Mouse (Mus musculus) heart, postnatal 25 days (tissue): ENCODE measurements at regions not wholly inside any gene's neighbourhood (a gene's known extent, or its start where the extent isn't known, plus 50 kb on each side); places are given as distances from the start of the nearest gene placed in this dataset.

Experiments used
- DNase-seq: peaks from one replicate; pipeline ENCODE4 v3.0.0; 2022; ENCODE audit warnings: low spot score
- intact Hi-C: fragments of 180-260 bp; cut with DNase I; formaldehyde crosslinking; loops from one replicate; pipeline ENCODE4 v1.15.1; 2025

GRCm38 (mm10) chrX:11745911-11746310, 414.2 kb downstream of the Bcor start:
- DNase-seq, result no peak
- intact Hi-C loops, result no loop called here

- intact Hi-C loops, result no loop called here
Measured at GRCm38 (mm10) chrX:11747386-11748121, 412.6 kb downstream of the Bcor start.

GRCm38 (mm10) chrX:11748278-11748677, 411.9 kb downstream of the Bcor start:
- intact Hi-C loops, result no loop called here
- DNase-seq, result no peak

More at GRCm38 (mm10) chrX:11747386-11748121, 412.6 kb downstream of the Bcor start:
- DNase-seq, result no peak

- no peak for DNase-seq
- intact Hi-C loops, result no loop called here
Measured at GRCm38 (mm10) chrX:11752513-11752912, 407.6 kb downstream of the Bcor start.

GRCm38 (mm10) chrX:11752973-11753590, 407.1 kb downstream of the Bcor start:
- intact Hi-C loops, result no loop called here
- no peak for DNase-seq

- intact Hi-C loops, result no loop called here
- no peak for DNase-seq
Measured at GRCm38 (mm10) chrX:11755046-11755445, 405.1 kb downstream of the Bcor start.

GRCm38 (mm10) chrX:11763351-11764082, 396.6 kb downstream of the Bcor start:
- DNase-seq, result no peak
- intact Hi-C loops, result no loop called here

- intact Hi-C loops, result no loop called here
- DNase-seq, result no peak
Measured at GRCm38 (mm10) chrX:11776236-11776899, 383.8 kb downstream of the Bcor start.

GRCm38 (mm10) chrX:11795010-11795409, 365.1 kb downstream of the Bcor start:
- DNase-seq, result no peak

GRCm38 (mm10) chrX:11797870-11798269, 362.3 kb downstream of the Bcor start:
- intact Hi-C loops, result no loop called here
- peak; percentile 40 for DNase-seq

More at GRCm38 (mm10) chrX:11795010-11795409, 365.1 kb downstream of the Bcor start:
- intact Hi-C loops, result no loop called here

GRCm38 (mm10) chrX:11798326-11798725, 361.8 kb downstream of the Bcor start:
- intact Hi-C loops, result no loop called here
- no peak for DNase-seq

- DNase-seq, result no peak
- intact Hi-C loops, result loop anchor here (10.0 kb wide), 2 partner anchors 136 to 274 kb away; no protein-coding TSS in a partner anchor
Measured at GRCm38 (mm10) chrX:11800400-11800941, 359.7 kb downstream of the Bcor start.

GRCm38 (mm10) chrX:11801208-11801607, 358.9 kb downstream of the Bcor start:
- no peak for DNase-seq
- intact Hi-C loops, result loop anchor here (10.0 kb wide), 2 partner anchors 136 to 274 kb away; no protein-coding TSS in a partner anchor

- no peak for DNase-seq
- intact Hi-C loops, result loop anchor here (10.0 kb wide), 2 partner anchors 137 to 273 kb away; no protein-coding TSS in a partner anchor
Measured at GRCm38 (mm10) chrX:11801621-11802020, 358.5 kb downstream of the Bcor start.

GRCm38 (mm10) chrX:11802074-11802899, 357.9 kb downstream of the Bcor start:
- intact Hi-C loops, result loop anchor here (10.0 kb wide), 2 partner anchors 137 to 273 kb away; no protein-coding TSS in a partner anchor
- no peak for DNase-seq

- intact Hi-C loops, result loop anchor here (10.0 kb wide), 2 partner anchors 138 to 272 kb away; no protein-coding TSS in a partner anchor
- no peak for DNase-seq
Measured at GRCm38 (mm10) chrX:11803239-11803638, 356.9 kb downstream of the Bcor start.

- DNase-seq, result no peak
- intact Hi-C loops, result loop anchor here (5.0 to 10.0 kb wide), 4 partner anchors 142 to 445 kb away; no protein-coding TSS in a partner anchor
Measured at GRCm38 (mm10) chrX:11806896-11807252, 353.3 kb downstream of the Bcor start.

GRCm38 (mm10) chrX:11807253-11807882, 352.8 kb downstream of the Bcor start:
- intact Hi-C loops, result loop anchor here (5.0 to 10.0 kb wide), 4 partner anchors 143 to 445 kb away; no protein-coding TSS in a partner anchor
- no peak for DNase-seq
